Comparison of ENCODE assay signal across 8 mouse cellular contexts in the genomic region with DNA sequence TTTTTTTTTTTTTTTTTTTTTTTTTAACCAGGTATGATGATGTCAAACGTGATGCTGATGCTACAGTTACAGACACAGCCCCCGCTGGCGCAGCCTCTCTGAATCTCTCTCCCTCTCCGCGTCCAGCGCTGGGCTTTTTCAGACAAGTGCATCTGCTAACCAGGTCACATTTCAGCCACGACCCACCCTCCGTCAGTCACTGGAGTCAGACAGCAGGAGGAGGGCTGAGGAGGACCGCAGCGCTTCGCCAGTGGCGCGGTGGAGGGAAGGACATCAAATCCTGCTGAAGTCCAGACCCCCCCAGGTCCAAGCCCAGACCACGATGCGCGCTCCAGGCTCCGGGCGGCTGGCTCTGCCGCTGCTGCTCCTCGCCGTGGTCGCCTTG. TPM values are rescaled to one million over a fixed set of nuclear protein-coding genes. Genes with fewer than 3 reads are reported as not detected.
A peak's percentile ranks its signal among the peaks of the same experiment; 100 is the strongest.
DNase-seq lines count a peak whose midpoint lies in the region; ATAC-seq and TF ChIP-seq lines count a peak whose summit lies in the region.

A gene (plus strand): TSS at position 74 of the 385 bp plus-strand sequence.

- peak within 1 kb of the TSS; percentile 46 for H3K4me3 ChIP-seq in kidney, adult 2 months (ENCODE audit: insufficient read depth, low read depth, low read length)
- peak within 1 kb of the TSS; percentile 74 for H3K4me3 ChIP-seq in forebrain, embryonic 15.5 days
- H3K4me3 ChIP-seq in midbrain, embryonic 10.5 days = peak within 1 kb of the TSS; percentile 75

- H3K36me3 ChIP-seq in kidney, adult 2 months (ENCODE audit: control insufficient read depth, insufficient read depth, low read length) = no peaks in the 10 kb centered on the region
- no peaks in the 10 kb centered on the region for H3K36me3 ChIP-seq in forebrain, embryonic 15.5 days
- H3K36me3 ChIP-seq in midbrain, embryonic 10.5 days = no peaks in the 10 kb centered on the region

- no peak for TF ChIP-seq POLR2A in kidney, adult 2 months (IDR thresholded peaks at IDR 0.05; ENCODE audit: low read depth, low read length)
- TF ChIP-seq POLR2A in brain, embryonic 14.5 days (IDR thresholded peaks at IDR 0.05; ENCODE audit: borderline replicate concordance, extremely low read depth, insufficient read depth, insufficient read length, poor library complexity, severe bottlenecking) = 0 out of 2 replicates have a peak, but pooled peaks have one; percentile 12

- H3K4me2 ChIP-seq in forebrain, embryonic 15.5 days (replicated peaks) = peak within 1 kb of the TSS; percentile 94

- no peak for DNase-seq in kidney, adult 2 months
- no peak for DNase-seq in kidney, postnatal 25 days
- DNase-seq in brain, embryonic 14.5 days (ENCODE audit: low read depth) = peak; percentile 88
- peak; percentile 27 for DNase-seq in heart, postnatal 4 days
- peak; percentile 84 to 88 for DNase-seq in left cerebral cortex, postnatal 14 days (ENCODE audit: low spot score in 2 of 2)
- no peak for DNase-seq in midbrain, embryonic 10.5 days (ENCODE audit: low spot score)
- DNase-seq in telencephalon, adult 2 months (ENCODE audit: low read depth, low spot score) = peak; percentile 80

- H3K27ac ChIP-seq in kidney, adult 2 months (ENCODE audit: insufficient read depth, low read depth, low read length) = no peak within 1 kb of the TSS
- H3K27ac ChIP-seq in forebrain, embryonic 15.5 days (replicated peaks) = peak within 1 kb of the TSS; percentile 85
- peak within 1 kb of the TSS; percentile 86 for H3K27ac ChIP-seq in midbrain, embryonic 10.5 days (replicated peaks)

- 3% methylated on average over 22 of the region's 22 CpGs for WGBS in kidney, adult 2 months
- WGBS in forebrain, embryonic 15.5 days = under 1% methylated on average over 22 of the region's 22 CpGs
- under 1% methylated on average over 22 of the region's 22 CpGs for WGBS in midbrain, embryonic 10.5 days

- H3K9ac ChIP-seq in forebrain, embryonic 15.5 days (replicated peaks) = peak within 1 kb of the TSS; percentile 83

- H3K4me1 ChIP-seq in kidney, adult 2 months (ENCODE audit: control insufficient read depth, insufficient read depth, low read length) = no peaks in the 10 kb centered on the region
- H3K4me1 ChIP-seq in forebrain, embryonic 15.5 days = peaks cover 44% of the 10 kb centered on the region
- peaks cover 46% of the 10 kb centered on the region for H3K4me1 ChIP-seq in midbrain, embryonic 10.5 days

- peak; percentile 72 for ATAC-seq in forebrain, embryonic 15.5 days (replicated peaks)

- TF ChIP-seq CTCF in kidney, adult 2 months (conservative IDR thresholded peaks at IDR 0.05; ENCODE audit: insufficient read depth, insufficient read length, low read depth, low read length) = no peak
- no peak for TF ChIP-seq CTCF in brain, embryonic 14.5 days (IDR thresholded peaks at IDR 0.05; ENCODE audit: borderline replicate concordance, extremely low read depth, insufficient read depth, insufficient read length)

- H3K9me3 ChIP-seq in forebrain, embryonic 15.5 days = no peaks in the 10 kb centered on the region
- no peaks in the 10 kb centered on the region for H3K9me3 ChIP-seq in midbrain, embryonic 10.5 days (replicated peaks)

- intact Hi-C loops in left cerebral cortex, postnatal 14 days (cut with DNase I) = loop anchor here (5.0 to 10.0 kb wide), 2 partner anchors 104 to 211 kb away; a partner anchor contains a TSS

- H3K27me3 ChIP-seq in kidney, adult 2 months (replicated peaks; ENCODE audit: control insufficient read depth, insufficient read depth, low read length) = no peaks in the 10 kb centered on the region; the same call in 1 of the 2 replicates
- peaks cover 4% of the 10 kb centered on the region; the same call in 1 of the 2 replicates for H3K27me3 ChIP-seq in forebrain, embryonic 15.5 days
- H3K27me3 ChIP-seq in midbrain, embryonic 10.5 days (ENCODE audit: low read depth, poor library complexity, severe bottlenecking) = peaks cover 77% of the 10 kb centered on the region

RNA-seq across cellular contexts. Expression of the gene that starts here (rescaled TPM):
- polyA plus RNA-seq in kidney, adult 2 months (2012; rRNA removed) = 1.7 and 2.3 TPM in 2 replicates
- polyA plus RNA-seq in brain, embryonic 14.5 days (2012; rRNA removed) = 87.8 and 159 TPM in 2 replicates
- 48.1 and 49.0 TPM in 2 replicates for polyA plus RNA-seq in forebrain, embryonic 15.5 days (2015; fragmentation: Nextera tagmentation; extraction: Ambion mirVana)
- 1 to 10 TPM; 6.5 to 8.5 TPM for total RNA-seq in heart, postnatal 4 days (2021)
- 100 to 1,000 TPM; 564 to 596 TPM for total RNA-seq in left cerebral cortex, postnatal 14 days (2021)
- 7.9 and 16.0 TPM in 2 replicates for polyA plus RNA-seq in midbrain, embryonic 10.5 days (2016; fragmentation: Nextera tagmentation; extraction: Ambion mirVana)

Comparison
In these comparisons a context has a peak if more than half of its experiments do, and no peak if none do; other contexts are left out.
1. RNA of the gene that starts here (total RNA-seq): 564 to 596 TPM in left cerebral cortex, postnatal 14 days; 6.5 to 8.5 TPM in heart, postnatal 4 days; every median in the first group is over 10 times any median in the second.
2. DNase-seq: peak in brain, embryonic 14.5 days (single experiment), heart, postnatal 4 days (single experiment), left cerebral cortex, postnatal 14 days (2 of 2) and telencephalon, adult 2 months (single experiment); none in kidney, adult 2 months (single experiment), kidney, postnatal 25 days (0 of 2) and midbrain, embryonic 10.5 days (single experiment).
3. Peak in every context shown above with its lines, with median percentiles within 50 percentile points of each other: H3K4me3 ChIP-seq.